Mouse (Mus musculus) spleen, postnatal 14 days (tissue): ENCODE data around the gene Csnk1g1.

Source experiments
- DNase-seq, 2 experiments: peaks; one replicate each; pipeline ENCODE4 v3.0.0; 2021 to 2022; ENCODE audit warnings: low spot score in 2 of 2

Csnk1g1 gene

GRCm38 (mm10) chr9:65908394-65909300 is at the start of gene Csnk1g1, which contains the start of gene Trip4:
Csnk1g1 (plus strand) TSS chr9:65908924.
Trip4 (minus strand) TSS chr9:65908794.
- DNase-seq = peak; percentile 66 to 78

GRCm38 (mm10) chr9:65859656-65860055 is 49.1 kb upstream of the Csnk1g1 start:
- DNase-seq = no peak

- peak; percentile 82 to 88 for DNase-seq
Measured at GRCm38 (mm10) chr9:65884564-65885315, 24.0 kb upstream of the Csnk1g1 start.

GRCm38 (mm10) chr9:65890143-65890628 is 18.5 kb upstream of the Csnk1g1 start, which contains the start of gene Pclaf:
Pclaf (plus strand) TSS chr9:65890237.
- peak; percentile 50 to 60 for DNase-seq

GRCm38 (mm10) chr9:65891126-65891525 is 17.6 kb upstream of the Csnk1g1 start:
- no peak for DNase-seq

- DNase-seq = no peak
Measured at GRCm38 (mm10) chr9:65896977-65897376, 11.7 kb upstream of the Csnk1g1 start.

- DNase-seq = no peak
Measured at GRCm38 (mm10) chr9:65902879-65903278, 5.8 kb upstream of the Csnk1g1 start.

GRCm38 (mm10) chr9:65903419-65903818 is 5.3 kb upstream of the Csnk1g1 start:
- DNase-seq = no peak

- peak; percentile 13 to 17 for DNase-seq
Measured at GRCm38 (mm10) chr9:65909301-65909801, 627 bp downstream of the Csnk1g1 start.

- DNase-seq = no peak
Measured at GRCm38 (mm10) chr9:65909837-65910236, 1.1 kb downstream of the Csnk1g1 start.

GRCm38 (mm10) chr9:65913976-65914375 is 5.3 kb downstream of the Csnk1g1 start:
- no peak for DNase-seq

- DNase-seq = no peak
Measured at GRCm38 (mm10) chr9:65917015-65917414, 8.3 kb downstream of the Csnk1g1 start.

- DNase-seq = no peak
Measured at GRCm38 (mm10) chr9:65928456-65928855, 19.7 kb downstream of the Csnk1g1 start.

- no peak for DNase-seq
Measured at GRCm38 (mm10) chr9:65929826-65930225, 21.1 kb downstream of the Csnk1g1 start.

- DNase-seq = no peak
Measured at GRCm38 (mm10) chr9:65937566-65937965, 28.8 kb downstream of the Csnk1g1 start.

- DNase-seq = no peak
Measured at GRCm38 (mm10) chr9:65951082-65951587, 42.4 kb downstream of the Csnk1g1 start.

- DNase-seq = no peak
Measured at GRCm38 (mm10) chr9:65970009-65970408, 61.3 kb downstream of the Csnk1g1 start.

- no peak for DNase-seq
Measured at GRCm38 (mm10) chr9:65973206-65973605, 64.5 kb downstream of the Csnk1g1 start.

- DNase-seq = no peak
Measured at GRCm38 (mm10) chr9:65975886-65976285, 67.2 kb downstream of the Csnk1g1 start.

GRCm38 (mm10) chr9:65982841-65983240 is 74.1 kb downstream of the Csnk1g1 start:
- DNase-seq = no peak

GRCm38 (mm10) chr9:65987021-65987420 is 78.3 kb downstream of the Csnk1g1 start:
- no peak for DNase-seq
